Mouse (Mus musculus) heart, embryonic 14.5 days (tissue): ENCODE data around the gene Fam131c. TPM values are rescaled to one million over a fixed set of nuclear protein-coding genes. Genes with fewer than 3 reads are reported as not detected.

Source experiments
- ATAC-seq: fragments of 200-750 bp; cut with Nextera tagmentation; 2 replicates; pipeline ENCODE4 v1.8.0; 2017; ENCODE audit warnings: low read depth, moderate TSS enrichment; ENCODE audit not compliant: insufficient number of reproducible peaks, insufficient read depth, low FRiP score
- H3K27ac ChIP-seq, 2 experiments: fragments of 200-500 bp in 1 of 2; fragments of 300-500 bp in 1 of 2; sonication (generic) in 1 of 2; replicated peaks in 1 of 2; 2 replicates each; pipeline ENCODE4 v1.5.1; 2012 to 2014; ENCODE audit warnings: low read depth in 2 of 2, low read length in 2 of 2, control low read depth in 1 of 2, mild to moderate bottlenecking in 1 of 2, mixed read lengths in 1 of 2; ENCODE audit not compliant: control insufficient read depth in 1 of 2, insufficient read depth in 1 of 2
- H3K27me3 ChIP-seq: fragments of 300-500 bp; sonication (generic); 2 replicates; pipeline ENCODE4 v1.6.1; 2014; ENCODE audit warnings: mild to moderate bottlenecking, low read length, control low read depth; ENCODE audit not compliant: control insufficient read depth, insufficient read depth
- H3K36me3 ChIP-seq: fragments of 300-500 bp; sonication (generic); 2 replicates; pipeline ENCODE4 v1.6.1; 2014; ENCODE audit warnings: mild to moderate bottlenecking, control low read depth, low read length, mixed read lengths; ENCODE audit not compliant: control insufficient read depth, insufficient read depth
- H3K4me1 ChIP-seq, 2 experiments: fragments of 200-500 bp in 1 of 2; fragments of 300-500 bp in 1 of 2; sonication (generic) in 1 of 2; 2 replicates each; pipeline ENCODE4 v1.6.1; 2012 to 2014; ENCODE audit warnings: low read length in 2 of 2, control low read depth in 1 of 2, mixed read lengths in 1 of 2; ENCODE audit not compliant: control insufficient read depth in 2 of 2, insufficient read depth in 2 of 2
- H3K4me2 ChIP-seq: fragments of 300-500 bp; sonication (generic); 2 replicates; pipeline ENCODE4 v1.6.1; 2014; ENCODE audit warnings: mild to moderate bottlenecking, low read length
- H3K4me3 ChIP-seq, 2 experiments: fragments of 200-500 bp in 1 of 2; fragments of 300-500 bp in 1 of 2; sonication (generic) in 1 of 2; 2 replicates each; pipeline ENCODE4 v1.5.1; 2012 to 2014; ENCODE audit warnings: low read length in 2 of 2, mild to moderate bottlenecking in 2 of 2, control low read depth in 1 of 2, low read depth in 1 of 2, moderate library complexity in 1 of 2; ENCODE audit not compliant: control insufficient read depth in 1 of 2, insufficient read depth in 1 of 2
- H3K9ac ChIP-seq: fragments of 300-500 bp; sonication (generic); 2 replicates; pipeline ENCODE4 v1.6.1; 2014; ENCODE audit warnings: mild to moderate bottlenecking, low read length
- H3K9me3 ChIP-seq: fragments of 300-500 bp; sonication (generic); 2 replicates; pipeline ENCODE4 v1.6.1; 2016; ENCODE audit warnings: low read length, control low read depth; ENCODE audit not compliant: control insufficient read depth
- WGBS: fragments of 180-500 bp; shearing (Covaris S2); extraction: QIAGEN DNeasy Blood & Tissue Kit; methylation state at CpG from one replicate; pipeline ENCODE4 v1.1.7; 2014; 5-methylcytosine and 5-hydroxymethylcytosine counted together
- polyA plus RNA-seq: library from polyadenylated mRNA; unstranded; fragments of >200 nt; fragmentation: Nextera tagmentation; extraction: Ambion mirVana; gene quantifications from 2 replicates; pipeline ENCODE4 v1.2.1, GENCODE M21; 2014

The Fam131c gene
- polyA plus RNA-seq = 0.88 and 0.92 TPM in 2 replicates

GRCm38 (mm10) chr4:141367997-141368791 is at the start of gene Fam131c:
Fam131c (plus strand) TSS chr4:141368220.
- no peak; the same call in 1 of the 2 replicates for ATAC-seq
- H3K4me2 ChIP-seq = peak within 1 kb of the TSS; percentile 87
- peaks cover 0 to 2% of the 10 kb centered on the region in 2 experiments; a peak in 1 of 4 replicates for H3K4me1 ChIP-seq
- peak within 1 kb of the TSS; percentile 52 to 53 for H3K4me3 ChIP-seq
- 1% methylated on average over 60 of the region's 71 CpGs for WGBS
- no peak within 1 kb of the TSS for H3K27ac ChIP-seq
- H3K9ac ChIP-seq = peak within 1 kb of the TSS; percentile 67
- no peaks in the 10 kb centered on the region for H3K36me3 ChIP-seq
- H3K27me3 ChIP-seq = peaks cover 38% of the 10 kb centered on the region
- no peaks in the 10 kb centered on the region for H3K9me3 ChIP-seq

DNA sequence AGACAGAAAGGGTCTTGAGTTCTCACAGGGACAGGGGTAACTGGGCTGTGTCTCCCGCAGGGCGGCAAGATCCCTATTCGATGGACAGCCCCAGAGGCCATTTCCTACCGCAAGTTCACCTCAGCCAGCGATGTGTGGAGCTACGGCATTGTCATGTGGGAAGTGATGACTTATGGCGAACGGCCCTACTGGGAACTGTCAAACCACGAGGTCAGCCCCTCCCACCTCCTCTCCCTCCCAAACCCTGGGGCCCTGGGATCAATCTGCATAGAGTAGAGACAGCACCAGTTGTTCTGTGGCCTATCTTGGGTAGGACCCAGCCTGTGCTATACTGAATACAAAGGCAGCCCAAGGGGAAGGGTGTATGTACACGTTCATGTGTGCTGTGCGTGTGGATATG is 45.5 kb upstream of the Fam131c start:
- Histone ChIP-seq H3K36me3 (peaks cover 71% of the 10 kb centered on the region), H3K4me3 (no peak overlapping the region), H3K4me1 (peaks cover 23 to 25% of the 10 kb centered on the region in 2 experiments), H3K9ac (no peak overlapping the region), H3K27ac (no peak overlapping the region), H3K27me3 (no peaks in the 10 kb centered on the region), H3K4me2 (no peak overlapping the region), H3K9me3 (no peaks in the 10 kb centered on the region)
- WGBS = 79% methylated on average over 11 of the region's 11 CpGs
- ATAC-seq = no peak

- Histone ChIP-seq H3K9me3 (no peaks in the 10 kb centered on the region), H3K4me1 (peaks cover 23 to 25% of the 10 kb centered on the region in 2 experiments), H3K9ac (peak overlapping the region; percentile 21; the same call in 1 of the 2 replicates), H3K27ac (peak overlapping the region in 1 of 2 experiments; percentile 76; a peak in 2 of 4 replicates), H3K4me2 (no peak overlapping the region), H3K4me3 (no peak overlapping the region), H3K27me3 (no peaks in the 10 kb centered on the region), H3K36me3 (peaks cover 59% of the 10 kb centered on the region)
- no peak for ATAC-seq
- 57% methylated on average over 6 of the region's 6 CpGs for WGBS
These were observed 43.2 kb upstream of the Fam131c start for GRCm38 (mm10) chr4:141324771-141325191.

DNA sequence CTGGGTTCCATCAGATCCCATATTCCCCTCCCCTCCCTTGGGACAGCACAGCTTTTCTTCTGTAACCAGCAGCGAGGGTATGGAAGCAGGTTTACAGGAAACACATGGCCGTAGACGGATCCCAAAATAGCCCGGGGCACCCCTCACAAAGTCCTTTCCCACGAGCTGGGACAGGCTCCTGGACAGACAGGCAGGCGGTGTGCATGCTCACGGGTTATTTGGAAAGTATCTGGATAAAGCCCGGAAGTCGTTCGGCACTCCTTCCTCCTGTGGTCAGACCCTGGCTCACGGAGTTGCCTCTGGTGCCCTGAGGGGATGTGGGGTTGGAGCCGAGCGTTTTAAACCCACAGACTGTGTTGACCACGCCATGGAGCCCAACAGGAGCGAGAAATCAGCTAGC is 42.4 kb upstream of the Fam131c start:
- Histone ChIP-seq H3K9me3 (no peaks in the 10 kb centered on the region), H3K36me3 (peaks cover 54% of the 10 kb centered on the region), H3K4me1 (peaks cover 23 to 25% of the 10 kb centered on the region in 2 experiments), H3K4me3 (no peak overlapping the region), H3K9ac (peak overlapping the region; percentile 28; the same call in 1 of the 2 replicates), H3K4me2 (no peak overlapping the region), H3K27me3 (no peaks in the 10 kb centered on the region), H3K27ac (peak overlapping the region; percentile 63 to 76)
- 18% methylated on average over 15 of the region's 15 CpGs for whole genome bisulfite sequencing
- ATAC-seq = peak; percentile 29; the same call in 1 of the 2 replicates

DNA sequence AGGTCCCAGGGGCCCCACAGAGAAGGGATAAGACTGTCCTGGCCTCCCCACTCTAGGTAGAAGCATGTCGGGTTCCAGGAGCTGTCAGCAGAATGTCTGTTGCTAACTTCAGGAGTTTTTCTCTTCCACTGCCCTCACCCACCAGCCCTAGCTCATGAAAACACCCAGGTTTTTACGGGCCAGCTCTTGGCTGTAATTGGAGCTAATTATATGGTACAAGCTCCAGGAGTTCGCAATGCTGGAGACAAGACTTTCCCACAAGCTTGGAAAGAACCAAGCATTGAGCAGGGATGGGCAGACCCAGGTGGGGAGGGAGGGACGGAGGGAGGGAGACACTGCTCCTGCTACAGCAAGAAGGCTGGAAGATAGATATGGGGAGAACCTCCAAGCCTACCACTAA is 40.9 kb upstream of the Fam131c start:
- 58% methylated on average over 4 of the region's 4 CpGs for WGBS
- no peak overlapping the region for H3K27ac ChIP-seq
- no peaks in the 10 kb centered on the region for H3K27me3 ChIP-seq

DNA sequence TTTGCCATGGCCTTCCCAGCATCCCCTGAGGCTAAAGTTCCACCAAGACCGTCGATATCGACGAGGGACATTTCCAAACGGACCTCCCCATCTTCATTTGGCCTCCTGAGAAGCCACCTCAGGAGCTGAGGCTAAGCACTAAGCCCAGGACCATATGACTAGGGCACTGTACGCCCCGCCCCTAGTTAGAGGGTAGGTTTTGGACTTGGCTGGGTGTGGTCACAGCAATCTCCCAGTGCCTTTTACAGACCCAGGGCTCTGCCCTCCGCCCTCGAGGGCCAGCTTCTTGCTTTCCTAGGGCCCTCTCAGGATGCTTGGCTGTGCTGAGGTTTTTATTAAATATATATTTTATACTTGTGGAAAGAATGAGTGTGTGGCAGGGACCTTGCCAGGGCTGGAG is 39.3 kb upstream of the Fam131c start:
- no peaks in the 10 kb centered on the region for H3K9me3 ChIP-seq
- H3K27me3 ChIP-seq = no peaks in the 10 kb centered on the region
- 84% methylated on average over 9 of the region's 9 CpGs for WGBS
- no peak overlapping the region for H3K4me2 ChIP-seq
- H3K9ac ChIP-seq = no peak overlapping the region
- peaks cover 23 to 25% of the 10 kb centered on the region in 2 experiments for H3K4me1 ChIP-seq
- no peak overlapping the region for H3K27ac ChIP-seq
- H3K36me3 ChIP-seq = peaks cover 25% of the 10 kb centered on the region
- no peak overlapping the region for H3K4me3 ChIP-seq
- ATAC-seq = no peak

More for the DNA sequence above, 40.9 kb upstream of the Fam131c start:
- H3K36me3 ChIP-seq = peaks cover 41% of the 10 kb centered on the region
- ATAC-seq = no peak
- no peak overlapping the region for H3K4me2 ChIP-seq
- H3K9me3 ChIP-seq = no peaks in the 10 kb centered on the region
- H3K9ac ChIP-seq = no peak overlapping the region
- H3K4me1 ChIP-seq = peaks cover 23 to 25% of the 10 kb centered on the region in 2 experiments
- H3K4me3 ChIP-seq = no peak overlapping the region

DNA sequence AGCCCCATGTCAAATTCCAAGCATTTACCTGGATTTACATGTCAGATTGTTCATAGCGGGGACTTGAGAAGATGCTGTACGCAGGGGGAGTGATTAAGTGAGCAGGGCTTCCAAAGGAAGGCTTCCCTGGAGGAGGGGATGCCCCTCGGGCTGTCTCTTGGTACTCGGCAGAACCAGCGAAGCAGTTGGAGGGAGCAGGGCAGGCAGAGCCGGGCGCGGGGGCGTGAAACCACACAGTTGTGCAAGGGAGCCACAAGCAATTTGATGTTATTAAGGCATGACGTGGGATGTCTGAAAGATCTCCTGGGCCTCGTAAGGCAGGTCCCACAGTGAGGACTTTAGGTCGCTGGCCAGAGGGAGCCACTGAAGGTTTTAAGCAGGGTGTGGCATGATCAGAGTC is 38.1 kb upstream of the Fam131c start:
- no peak overlapping the region for H3K9ac ChIP-seq
- no peaks in the 10 kb centered on the region for H3K9me3 ChIP-seq
- H3K27ac ChIP-seq = no peak overlapping the region
- peaks cover 12% of the 10 kb centered on the region for H3K36me3 ChIP-seq
- no peaks in the 10 kb centered on the region for H3K27me3 ChIP-seq
- no peak for ATAC-seq
- WGBS = 73% methylated on average over 12 of the region's 12 CpGs
- no peak overlapping the region for H3K4me3 ChIP-seq
- H3K4me2 ChIP-seq = no peak overlapping the region
- H3K4me1 ChIP-seq = peaks cover 24% of the 10 kb centered on the region in 2 experiments
